Comparison of ENCODE assay signal across 8 mouse cellular contexts in the genomic region with DNA sequence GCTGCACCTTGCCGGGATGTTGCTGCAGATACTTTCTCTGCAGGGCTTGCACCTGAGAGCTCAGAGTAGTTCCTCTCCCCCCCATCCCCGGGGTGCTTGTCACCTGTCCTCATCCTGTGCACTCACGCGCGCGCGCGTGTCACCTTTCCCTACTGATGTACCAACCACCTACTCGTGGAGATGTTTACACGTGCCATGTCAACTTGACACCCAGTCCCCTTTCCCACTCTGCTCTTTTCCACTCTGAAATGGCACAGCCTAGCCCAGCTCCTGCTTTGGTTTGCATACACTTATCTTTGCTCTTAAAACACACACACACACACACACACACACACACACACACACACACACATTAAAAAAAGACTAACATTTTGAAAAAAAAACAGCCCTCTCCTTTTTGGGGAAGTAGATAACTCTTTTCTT. TPM values are rescaled to one million over a fixed set of nuclear protein-coding genes. Genes with fewer than 3 reads are reported as not detected.
DNase-seq lines count a peak whose midpoint lies in the region; ATAC-seq lines count a peak whose summit lies in the region.

No protein-coding gene starts in this region.

- peaks cover 11% of the 10 kb centered on the region for H3K4me1 ChIP-seq in kidney, embryonic 16.5 days (ENCODE audit: insufficient read depth, low read length)
- H3K4me1 ChIP-seq in forebrain, embryonic 14.5 days (ENCODE audit: control insufficient read depth, insufficient read depth, low read length) = peaks cover 7% of the 10 kb centered on the region; the same call in 1 of the 2 replicates
- peaks cover 18% of the 10 kb centered on the region for H3K4me1 ChIP-seq in midbrain, embryonic 15.5 days

- H3K36me3 ChIP-seq in kidney, embryonic 16.5 days (ENCODE audit: insufficient read depth, low read length) = no peaks in the 10 kb centered on the region
- no peaks in the 10 kb centered on the region for H3K36me3 ChIP-seq in forebrain, embryonic 14.5 days (ENCODE audit: control insufficient read depth, insufficient read depth, low read length)
- H3K36me3 ChIP-seq in midbrain, embryonic 15.5 days (replicated peaks) = no peaks in the 10 kb centered on the region

- no peak overlapping the region for H3K27ac ChIP-seq in kidney, embryonic 16.5 days (ENCODE audit: low read length)
- no peak overlapping the region for H3K27ac ChIP-seq in forebrain, embryonic 14.5 days (ENCODE audit: low read depth, low read length)
- no peak overlapping the region for H3K27ac ChIP-seq in midbrain, embryonic 15.5 days

- H3K4me2 ChIP-seq in kidney, embryonic 16.5 days (replicated peaks; ENCODE audit: low read depth, low read length) = peak overlapping the region; percentile 87
- peak overlapping the region; percentile 86 for H3K4me2 ChIP-seq in forebrain, embryonic 14.5 days (ENCODE audit: low read length)
- H3K4me2 ChIP-seq in midbrain, embryonic 15.5 days = peak overlapping the region; percentile 87

- peaks cover 2% of the 10 kb centered on the region; the same call in 1 of the 2 replicates for H3K27me3 ChIP-seq in kidney, embryonic 16.5 days (ENCODE audit: insufficient read depth, low read length)
- no peaks in the 10 kb centered on the region for H3K27me3 ChIP-seq in forebrain, embryonic 14.5 days (replicated peaks; ENCODE audit: control insufficient read depth, insufficient read depth, low read length)
- H3K27me3 ChIP-seq in midbrain, embryonic 15.5 days (replicated peaks) = no peaks in the 10 kb centered on the region

- no peak for DNase-seq in kidney, postnatal 10 days
- peak; percentile 19 for DNase-seq in forebrain, embryonic 14.5 days (ENCODE audit: low spot score)
- DNase-seq in left cerebral cortex, postnatal 4 days = peak; percentile 33
- DNase-seq in thymus, postnatal 0 days (ENCODE audit: low spot score) = peak; percentile 15
- DNase-seq in c-Kit-positive CD71-positive TER-119-positive erythroid progenitor cells, embryonic 14.5 days (ENCODE audit: low spot score) = no peak

- peak overlapping the region; percentile 59 for H3K9ac ChIP-seq in kidney, embryonic 16.5 days (replicated peaks; ENCODE audit: low read length)
- peak overlapping the region; percentile 73 for H3K9ac ChIP-seq in forebrain, embryonic 14.5 days (ENCODE audit: low read length)
- H3K9ac ChIP-seq in midbrain, embryonic 15.5 days = peak overlapping the region; percentile 80

- peak overlapping the region; percentile 59 for H3K4me3 ChIP-seq in kidney, embryonic 16.5 days (ENCODE audit: low read length)
- H3K4me3 ChIP-seq in forebrain, embryonic 14.5 days (ENCODE audit: low read depth, low read length) = peak overlapping the region; percentile 69
- peak overlapping the region; percentile 88 for H3K4me3 ChIP-seq in midbrain, embryonic 15.5 days

- intact Hi-C loops in left cerebral cortex, postnatal 4 days (cut with DNase I) = no loop called here

- no peaks in the 10 kb centered on the region for H3K9me3 ChIP-seq in kidney, embryonic 16.5 days (ENCODE audit: low read length)
- H3K9me3 ChIP-seq in forebrain, embryonic 14.5 days (replicated peaks; ENCODE audit: control insufficient read depth, low read length) = no peaks in the 10 kb centered on the region
- H3K9me3 ChIP-seq in midbrain, embryonic 15.5 days = no peaks in the 10 kb centered on the region

- ATAC-seq in kidney, embryonic 16.5 days (ENCODE audit: low FRiP score, low TSS enrichment) = peak; percentile 39; the same call in 1 of the 2 replicates
- ATAC-seq in activated CD4-positive, CD25-positive, alpha-beta regulatory T cell, adult 4 months = peak; percentile 25
- ATAC-seq in forebrain, embryonic 14.5 days = peak; percentile 37
- no peak; the same call in 1 of the 2 replicates for ATAC-seq in midbrain, embryonic 15.5 days (replicated peaks)

- 4% methylated on average over 10 of the region's 10 CpGs for WGBS in kidney, embryonic 16.5 days
- WGBS in forebrain, embryonic 14.5 days = 4% methylated on average over 10 of the region's 10 CpGs
- WGBS in midbrain, embryonic 15.5 days = 3% methylated on average over 10 of the region's 10 CpGs

RNA-seq across cellular contexts. Expression of a gene that starts 0.6 kb away (rescaled TPM):
- polyA plus RNA-seq in kidney, embryonic 16.5 days (2015; fragmentation: Nextera tagmentation; extraction: Ambion mirVana) = 4.9 and 6.2 TPM in 2 replicates
- polyA plus RNA-seq in activated CD4-positive, CD25-positive, alpha-beta regulatory T cell, adult 4 months (2017; shearing (Covaris generic)) = under 1 TPM; 0.28 to 0.48 TPM
- 48.6 and 53.0 TPM in 2 replicates for polyA plus RNA-seq in forebrain, embryonic 14.5 days (2014; fragmentation: Nextera tagmentation; extraction: Ambion mirVana)
- 100 to 1,000 TPM; 116 to 117 TPM for total RNA-seq in left cerebral cortex, postnatal 4 days (2021)
- 31.7 and 35.1 TPM in 2 replicates for polyA plus RNA-seq in midbrain, embryonic 15.5 days (2015; fragmentation: Nextera tagmentation; extraction: Ambion mirVana)
- polyA plus RNA-seq in thymus, postnatal 0 days (2015; fragmentation: Nextera tagmentation; extraction: Ambion mirVana) = 1.3 and 1.9 TPM in 2 replicates

RNA-seq across cellular contexts. Expression of a gene that starts 54.8 kb away (rescaled TPM):
- 7.9 and 11.0 TPM in 2 replicates for polyA plus RNA-seq in kidney, embryonic 16.5 days (2015; fragmentation: Nextera tagmentation; extraction: Ambion mirVana)
- 1 to 10 TPM; 5.6 to 6.1 TPM for polyA plus RNA-seq in activated CD4-positive, CD25-positive, alpha-beta regulatory T cell, adult 4 months (2017; shearing (Covaris generic))
- 4.2 and 4.5 TPM in 2 replicates for polyA plus RNA-seq in forebrain, embryonic 14.5 days (2014; fragmentation: Nextera tagmentation; extraction: Ambion mirVana)
- 1 to 10 TPM; 5.6 to 7.9 TPM for total RNA-seq in left cerebral cortex, postnatal 4 days (2021)
- 5.1 and 5.2 TPM in 2 replicates for polyA plus RNA-seq in midbrain, embryonic 15.5 days (2015; fragmentation: Nextera tagmentation; extraction: Ambion mirVana)
- 5.1 and 5.6 TPM in 2 replicates for polyA plus RNA-seq in thymus, postnatal 0 days (2015; fragmentation: Nextera tagmentation; extraction: Ambion mirVana)

Comparison
In these comparisons a context has a peak if more than half of its experiments do, and no peak if none do; other contexts are left out.
1. DNase-seq: peak in forebrain, embryonic 14.5 days (single experiment), left cerebral cortex, postnatal 4 days (single experiment) and thymus, postnatal 0 days (single experiment); none in kidney, postnatal 10 days (single experiment) and c-Kit-positive CD71-positive TER-119-positive erythroid progenitor cells, embryonic 14.5 days (single experiment).
2. Peak in every context shown above with its lines, with median percentiles within 50 percentile points of each other: H3K4me2 ChIP-seq, H3K4me3 ChIP-seq and H3K9ac ChIP-seq.